Mouse (Mus musculus): ENCODE measurements around the gene Ckap4. TPM values are rescaled to one million over a fixed set of nuclear protein-coding genes. Genes with fewer than 3 reads are reported as not detected.
"Not testable (repeated sequence)": the region's sequence is repeated elsewhere in the genome, so short reads cannot be mapped to it uniquely, and the experiment has no call there.

Gene Ckap4
- polyA plus RNA-seq, 1 experiment from 2014 or later, result 121 TPM

DNA sequence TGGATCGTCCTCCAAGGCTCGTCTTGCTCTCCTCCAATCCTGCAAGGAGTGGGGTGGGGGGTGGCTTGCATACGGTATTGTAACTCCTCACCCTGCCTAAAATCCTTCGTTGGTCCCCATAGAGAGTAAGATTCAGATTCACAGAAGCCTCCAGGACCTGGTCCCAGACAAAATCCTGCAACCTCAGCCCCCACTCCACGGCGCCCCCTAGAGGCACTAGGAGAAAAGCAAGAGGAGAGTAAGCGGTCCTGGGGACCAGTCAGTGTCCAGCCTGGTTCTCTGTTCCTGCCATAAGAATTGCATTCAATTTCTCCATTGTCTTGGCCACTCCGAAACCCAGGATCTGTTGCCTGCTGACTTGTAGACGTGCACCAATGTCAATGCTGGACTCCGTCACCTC, 10.2 kb downstream of the Ckap4 start:
- no peak overlapping the region for H3K27ac ChIP-seq (ENCODE audit: low read depth, low read length)
- no peaks in the 10 kb centered on the region for H3K4me1 ChIP-seq (ENCODE audit: control insufficient read depth, insufficient read depth, low read length)
- no peak overlapping the region for H3K4me2 ChIP-seq (replicated peaks; ENCODE audit: low read depth, low read length)
- no peaks in the 10 kb centered on the region for H3K9me3 ChIP-seq (ENCODE audit: control insufficient read depth, low read length)
- no peaks in the 10 kb centered on the region for H3K27me3 ChIP-seq (ENCODE audit: control insufficient read depth, insufficient read depth, low read length)
- H3K4me3 ChIP-seq (ENCODE audit: low read length), result no peak overlapping the region
- WGBS, result 53% methylated on average over 10 of the region's 10 CpGs
- ATAC-seq (ENCODE audit: low FRiP score, low TSS enrichment), result no peak
- no peak overlapping the region for H3K9ac ChIP-seq (ENCODE audit: low read depth, low read length)
- H3K36me3 ChIP-seq (ENCODE audit: control insufficient read depth, insufficient read depth, low read length), result peaks cover 35% of the 10 kb centered on the region

DNA sequence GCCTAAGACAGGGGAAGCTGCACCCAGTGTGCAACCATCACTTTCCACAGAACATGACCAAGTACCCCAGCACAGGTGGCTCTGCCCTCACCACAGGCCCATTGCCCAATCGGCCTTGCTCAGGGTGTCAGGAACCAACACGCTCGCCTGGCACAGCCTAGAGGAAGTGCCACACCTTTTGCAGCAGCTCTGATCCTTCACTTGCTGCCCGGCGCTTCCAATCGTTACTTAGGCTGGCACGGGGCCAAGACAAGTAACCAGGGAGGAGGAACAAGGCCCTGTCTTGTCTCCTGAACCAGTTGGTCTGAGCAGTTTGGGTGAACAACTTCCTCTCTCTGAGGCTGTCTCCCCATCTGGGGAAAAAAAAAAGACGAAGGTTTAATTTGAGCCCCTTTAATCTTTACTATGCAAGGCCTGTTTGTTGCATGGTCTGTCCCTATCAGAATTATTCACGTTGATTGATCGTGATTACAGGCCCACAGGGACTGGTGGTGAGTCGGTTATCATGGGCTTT, 17.4 kb downstream of the Ckap4 start:
- Histone ChIP-seq H3K27ac (ENCODE audit: low read depth, low read length) (no peak overlapping the region), H3K27me3 (ENCODE audit: control insufficient read depth, insufficient read depth, low read length) (no peaks in the 10 kb centered on the region), H3K36me3 (ENCODE audit: control insufficient read depth, insufficient read depth, low read length) (no peaks in the 10 kb centered on the region), H3K4me2 (replicated peaks; ENCODE audit: low read depth, low read length) (no peak overlapping the region), H3K9ac (ENCODE audit: low read depth, low read length) (no peak overlapping the region), H3K4me1 (ENCODE audit: control insufficient read depth, insufficient read depth, low read length) (no peaks in the 10 kb centered on the region), H3K9me3 (ENCODE audit: control insufficient read depth, low read length) (no peaks in the 10 kb centered on the region), H3K4me3 (ENCODE audit: low read length) (no peak overlapping the region)
- ATAC-seq (ENCODE audit: low FRiP score, low TSS enrichment), result peak; percentile 15; the same call in 1 of the 2 replicates
- WGBS, result 61% methylated on average over 11 of the region's 11 CpGs

DNA sequence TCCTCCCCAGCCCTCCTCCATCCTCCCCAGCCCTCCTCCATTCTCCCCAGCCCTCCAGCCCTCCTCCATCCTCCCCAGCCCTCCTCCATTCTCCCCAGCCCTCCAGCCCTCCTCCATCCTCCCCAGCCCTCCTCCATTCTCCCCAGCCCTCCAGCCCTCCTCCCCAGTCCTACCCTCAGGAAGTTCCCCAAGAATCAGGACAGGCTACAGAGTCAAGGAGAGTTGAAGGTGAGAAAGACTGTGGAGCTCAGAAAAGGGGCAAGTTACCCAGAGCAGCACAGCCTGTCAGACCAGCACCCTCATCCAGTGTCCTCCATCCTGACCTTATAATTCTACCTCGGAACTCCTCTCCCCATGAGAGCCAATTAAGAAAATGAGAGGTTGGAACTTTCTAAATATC, 17.9 kb downstream of the Ckap4 start:
- WGBS, result 62% methylated on average over 1 of the region's 1 CpGs
- not testable (repeated sequence) for H3K27ac ChIP-seq (ENCODE audit: low read depth, low read length); H3K27me3 ChIP-seq (ENCODE audit: control insufficient read depth, insufficient read depth, low read length); H3K4me1 ChIP-seq (ENCODE audit: control insufficient read depth, insufficient read depth, low read length); H3K9ac ChIP-seq (ENCODE audit: low read depth, low read length); H3K36me3 ChIP-seq (ENCODE audit: control insufficient read depth, insufficient read depth, low read length); H3K9me3 ChIP-seq (ENCODE audit: control insufficient read depth, low read length); H3K4me2 ChIP-seq (replicated peaks; ENCODE audit: low read depth, low read length); H3K4me3 ChIP-seq (ENCODE audit: low read length)
- ATAC-seq (ENCODE audit: low FRiP score, low TSS enrichment), result peak; percentile 15; the same call in 1 of the 2 replicates

DNA sequence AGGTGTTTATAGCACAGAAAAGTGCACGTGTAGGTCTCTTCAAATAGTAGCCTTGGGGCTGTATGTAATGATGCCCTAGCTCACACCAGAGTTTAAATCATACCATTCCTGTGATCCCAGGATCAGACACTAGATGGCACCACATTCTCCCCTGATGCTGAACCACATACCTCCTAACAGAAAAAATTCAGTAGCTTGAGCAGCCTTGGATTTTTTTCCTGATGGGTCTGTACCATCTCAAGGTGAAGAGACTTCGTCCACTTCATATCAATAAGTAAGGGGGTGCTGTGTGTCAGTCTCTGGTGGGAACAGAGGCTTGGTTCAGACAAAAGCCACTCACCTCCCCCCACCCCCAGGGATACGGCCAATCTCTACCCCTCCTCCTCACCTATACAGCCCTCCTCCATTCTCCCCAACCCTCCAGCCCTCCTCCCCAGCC, 18.3 kb downstream of the Ckap4 start:
- peak; percentile 72 for ATAC-seq (ENCODE audit: low FRiP score, low TSS enrichment)
- Histone ChIP-seq H3K4me1 (ENCODE audit: control insufficient read depth, insufficient read depth, low read length) (no peaks in the 10 kb centered on the region), H3K9ac (ENCODE audit: low read depth, low read length) (no peak overlapping the region), H3K4me3 (ENCODE audit: low read length) (no peak overlapping the region), H3K27ac (ENCODE audit: low read depth, low read length) (no peak overlapping the region), H3K27me3 (ENCODE audit: control insufficient read depth, insufficient read depth, low read length) (no peaks in the 10 kb centered on the region), H3K4me2 (replicated peaks; ENCODE audit: low read depth, low read length) (no peak overlapping the region), H3K9me3 (ENCODE audit: control insufficient read depth, low read length) (no peaks in the 10 kb centered on the region), H3K36me3 (ENCODE audit: control insufficient read depth, insufficient read depth, low read length) (no peaks in the 10 kb centered on the region)
- 30% methylated on average over 3 of the region's 3 CpGs for WGBS

DNA sequence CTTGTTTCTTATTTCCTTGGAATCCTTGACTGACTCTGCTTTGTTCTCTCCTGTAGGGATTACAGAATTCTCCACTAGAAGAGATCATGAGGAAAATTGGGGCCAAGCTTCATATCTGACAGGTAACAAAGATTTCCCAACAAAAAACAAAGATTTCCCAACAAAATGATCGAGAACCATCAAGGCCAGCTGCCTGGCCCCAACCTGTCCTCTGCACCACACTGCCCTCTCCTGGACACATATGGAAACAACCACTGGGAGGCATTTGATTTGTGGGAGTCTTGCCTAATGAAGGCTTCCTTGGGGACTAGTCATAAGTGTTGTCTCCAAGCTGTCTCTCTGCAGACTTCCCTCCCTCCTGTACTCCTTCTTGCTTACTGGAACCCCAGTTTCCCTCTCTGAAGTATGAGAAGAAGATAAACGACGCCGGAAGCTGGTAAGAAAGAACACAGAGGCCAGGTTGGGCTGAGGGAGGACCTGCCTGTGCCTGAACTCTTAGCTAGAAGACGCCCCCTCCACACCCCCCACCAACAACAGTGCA, 19.8 kb downstream of the Ckap4 start:
- Histone ChIP-seq H3K4me2 (replicated peaks; ENCODE audit: low read depth, low read length) (no peak overlapping the region), H3K9ac (ENCODE audit: low read depth, low read length) (no peak overlapping the region), H3K9me3 (ENCODE audit: control insufficient read depth, low read length) (no peaks in the 10 kb centered on the region), H3K36me3 (ENCODE audit: control insufficient read depth, insufficient read depth, low read length) (no peaks in the 10 kb centered on the region), H3K4me3 (ENCODE audit: low read length) (no peak overlapping the region), H3K27me3 (ENCODE audit: control insufficient read depth, insufficient read depth, low read length) (no peaks in the 10 kb centered on the region), H3K4me1 (ENCODE audit: control insufficient read depth, insufficient read depth, low read length) (no peaks in the 10 kb centered on the region), H3K27ac (ENCODE audit: low read depth, low read length) (no peak overlapping the region)
- peak; percentile 17; the same call in 1 of the 2 replicates for ATAC-seq (ENCODE audit: low FRiP score, low TSS enrichment)
- WGBS, result 34% methylated on average over 5 of the region's 5 CpGs

DNA sequence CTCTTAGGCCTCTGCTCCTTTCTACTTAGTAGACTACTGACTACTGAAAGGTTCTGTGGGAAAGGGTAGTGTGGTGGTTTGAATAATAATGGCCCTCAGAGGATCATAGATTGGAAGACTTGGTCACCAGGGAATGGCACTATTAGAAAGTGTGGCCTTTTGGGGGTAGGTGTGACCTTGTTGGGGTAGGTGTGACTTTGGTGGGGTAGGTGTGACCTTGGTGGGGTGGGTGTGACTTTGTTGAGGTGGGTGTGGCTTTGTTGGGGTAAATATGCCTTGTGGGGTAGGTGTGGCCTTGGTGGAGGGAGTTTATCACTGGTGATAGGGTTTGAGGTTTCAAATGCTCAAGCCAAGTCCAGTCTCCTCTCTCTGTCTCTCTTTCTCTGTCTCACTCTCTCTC, 21.1 kb downstream of the Ckap4 start:
- no peak overlapping the region for H3K27ac ChIP-seq (ENCODE audit: low read depth, low read length)
- H3K9me3 ChIP-seq (ENCODE audit: control insufficient read depth, low read length), result no peaks in the 10 kb centered on the region

DNA sequence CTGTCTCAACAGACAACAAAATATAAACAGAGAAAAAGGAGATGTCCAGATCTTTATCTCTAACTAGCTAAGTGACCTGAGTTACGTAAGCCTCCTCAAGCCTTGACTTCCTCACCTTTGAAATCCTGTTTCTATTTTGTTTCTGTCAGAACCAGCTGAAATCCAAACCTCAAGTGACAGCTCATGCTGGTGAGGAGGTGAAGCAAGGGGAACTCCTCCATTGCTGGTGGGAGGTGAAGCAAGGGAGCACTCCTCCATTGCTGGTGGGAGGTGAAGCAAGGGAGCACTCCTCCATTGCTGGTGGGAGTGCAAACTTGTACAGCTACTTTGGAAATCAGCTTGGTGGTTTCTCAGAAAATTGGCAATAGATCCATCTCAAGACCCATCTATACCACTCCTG, 25.3 kb downstream of the Ckap4 start:
- no peak overlapping the region for H3K27ac ChIP-seq (ENCODE audit: low read depth, low read length)
- ATAC-seq (ENCODE audit: low FRiP score, low TSS enrichment), result no peak
- no peaks in the 10 kb centered on the region for H3K9me3 ChIP-seq (ENCODE audit: control insufficient read depth, low read length)
- no peak overlapping the region for H3K9ac ChIP-seq (ENCODE audit: low read depth, low read length)
- no peaks in the 10 kb centered on the region for H3K4me1 ChIP-seq (ENCODE audit: control insufficient read depth, insufficient read depth, low read length)
- no peaks in the 10 kb centered on the region for H3K27me3 ChIP-seq (ENCODE audit: control insufficient read depth, insufficient read depth, low read length)
- 87% methylated on average over 1 of the region's 1 CpGs for whole genome bisulfite sequencing
- no peaks in the 10 kb centered on the region for H3K36me3 ChIP-seq (ENCODE audit: control insufficient read depth, insufficient read depth, low read length)
- H3K4me2 ChIP-seq (replicated peaks; ENCODE audit: low read depth, low read length), result no peak overlapping the region
- H3K4me3 ChIP-seq (ENCODE audit: low read length), result no peak overlapping the region

More for the DNA sequence above, 21.1 kb downstream of the Ckap4 start:
- H3K4me2 ChIP-seq (replicated peaks; ENCODE audit: low read depth, low read length), result no peak overlapping the region
- ATAC-seq (ENCODE audit: low FRiP score, low TSS enrichment), result no peak
- no peaks in the 10 kb centered on the region for H3K4me1 ChIP-seq (ENCODE audit: control insufficient read depth, insufficient read depth, low read length)
- H3K27me3 ChIP-seq (ENCODE audit: control insufficient read depth, insufficient read depth, low read length), result no peaks in the 10 kb centered on the region
- H3K36me3 ChIP-seq (ENCODE audit: control insufficient read depth, insufficient read depth, low read length), result no peaks in the 10 kb centered on the region
- H3K9ac ChIP-seq (ENCODE audit: low read depth, low read length), result no peak overlapping the region
- no peak overlapping the region for H3K4me3 ChIP-seq (ENCODE audit: low read length)

DNA sequence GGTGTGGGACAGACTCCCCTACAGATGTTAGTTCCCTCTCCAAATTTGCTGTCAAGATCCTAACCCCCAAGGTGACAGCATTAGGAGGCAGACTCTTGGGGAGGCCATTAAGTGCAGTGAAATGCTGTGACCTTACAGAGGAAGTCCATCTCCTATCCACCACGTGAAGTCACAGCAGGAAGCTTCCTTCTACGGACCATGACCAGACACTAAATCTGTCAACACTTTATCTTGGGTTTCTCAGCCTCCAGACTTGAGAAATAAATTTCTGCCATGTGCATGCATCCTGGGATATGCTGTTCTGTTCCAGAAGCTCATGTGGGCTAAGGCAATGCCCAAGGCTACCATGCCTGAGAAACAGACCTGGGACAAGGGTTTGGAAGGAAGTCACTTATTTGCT, 35.0 kb downstream of the Ckap4 start:
- Histone ChIP-seq H3K27ac (ENCODE audit: low read depth, low read length) (no peak overlapping the region), H3K9me3 (ENCODE audit: control insufficient read depth, low read length) (no peaks in the 10 kb centered on the region), H3K4me1 (ENCODE audit: control insufficient read depth, insufficient read depth, low read length) (no peaks in the 10 kb centered on the region), H3K4me2 (replicated peaks; ENCODE audit: low read depth, low read length) (no peak overlapping the region), H3K9ac (ENCODE audit: low read depth, low read length) (no peak overlapping the region), H3K27me3 (ENCODE audit: control insufficient read depth, insufficient read depth, low read length) (no peaks in the 10 kb centered on the region), H3K4me3 (ENCODE audit: low read length) (no peak overlapping the region), H3K36me3 (ENCODE audit: control insufficient read depth, insufficient read depth, low read length) (no peaks in the 10 kb centered on the region)
- peak; percentile 72; the same call in 1 of the 2 replicates for ATAC-seq (ENCODE audit: low FRiP score, low TSS enrichment)
- WGBS, result 12% methylated on average over 2 of the region's 2 CpGs

DNA sequence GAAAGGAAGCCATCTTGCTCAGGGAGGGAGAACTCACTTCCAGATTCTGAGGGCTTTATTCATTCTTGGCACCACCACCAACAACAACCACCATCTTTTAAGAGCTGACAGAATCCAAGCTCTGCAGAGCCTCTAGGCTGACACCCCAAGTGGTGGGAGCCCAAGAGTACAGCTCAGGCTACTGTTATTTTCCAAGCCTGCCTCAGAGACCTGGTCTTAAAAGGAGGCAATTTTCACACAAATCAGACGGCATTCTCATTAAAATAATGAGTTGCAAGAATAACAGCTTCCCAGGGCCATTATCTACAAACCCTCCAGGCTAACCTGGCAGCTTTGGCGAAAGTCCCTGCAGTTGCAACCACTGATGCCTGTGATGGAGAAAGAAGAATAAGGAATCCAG, 37.1 kb downstream of the Ckap4 start:
- Histone ChIP-seq H3K27me3 (ENCODE audit: control insufficient read depth, insufficient read depth, low read length) (no peaks in the 10 kb centered on the region), H3K27ac (ENCODE audit: low read depth, low read length) (no peak overlapping the region), H3K4me3 (ENCODE audit: low read length) (no peak overlapping the region), H3K4me1 (ENCODE audit: control insufficient read depth, insufficient read depth, low read length) (no peaks in the 10 kb centered on the region), H3K4me2 (replicated peaks; ENCODE audit: low read depth, low read length) (no peak overlapping the region), H3K9me3 (ENCODE audit: control insufficient read depth, low read length) (no peaks in the 10 kb centered on the region), H3K9ac (ENCODE audit: low read depth, low read length) (no peak overlapping the region), H3K36me3 (ENCODE audit: control insufficient read depth, insufficient read depth, low read length) (no peaks in the 10 kb centered on the region)
- ATAC-seq (ENCODE audit: low FRiP score, low TSS enrichment), result no peak
- 46% methylated on average over 2 of the region's 2 CpGs for WGBS

Measured in kidney, embryonic 14.5 days (tissue).